Mouse (Mus musculus) heart, adult 8-10 months (tissue): ENCODE measurements at regions not wholly inside any gene's neighbourhood (a gene's known extent, or its start where the extent isn't known, plus 50 kb on each side); places are given as distances from the start of the nearest gene placed in this dataset.

Experiments used
- DNase-seq: peaks from one replicate; pipeline ENCODE4 v3.0.0; 2022; ENCODE audit warnings: low spot score

- no peak for DNase-seq
Observed at GRCm38 (mm10) chr11:109039792-109040518, 104.2 kb downstream of the E030025P04Rik start.

- no peak for DNase-seq
Observed at GRCm38 (mm10) chr11:109039060-109039791, 104.9 kb downstream of the E030025P04Rik start.

DNA sequence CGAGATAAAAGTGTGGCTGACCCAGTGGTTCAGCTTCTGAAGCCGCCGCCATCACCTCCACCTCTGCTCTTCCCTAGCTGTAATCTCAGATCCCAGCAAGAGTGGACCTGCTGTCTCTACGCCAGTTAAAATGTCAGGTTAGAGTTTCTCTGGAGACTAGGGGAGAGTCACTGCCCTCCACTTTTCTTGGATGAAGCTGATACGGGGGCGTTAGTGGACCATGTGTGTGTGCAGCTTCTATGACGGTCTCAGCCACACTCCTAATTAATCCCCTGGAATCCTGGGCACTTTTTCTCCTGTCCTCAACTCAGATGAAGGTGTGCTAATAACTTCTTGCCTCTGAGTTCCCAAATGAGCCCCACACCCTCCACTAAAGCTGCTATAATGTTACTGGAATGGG is 106.0 kb downstream of the E030025P04Rik start:
- DNase-seq: no peak

DNA sequence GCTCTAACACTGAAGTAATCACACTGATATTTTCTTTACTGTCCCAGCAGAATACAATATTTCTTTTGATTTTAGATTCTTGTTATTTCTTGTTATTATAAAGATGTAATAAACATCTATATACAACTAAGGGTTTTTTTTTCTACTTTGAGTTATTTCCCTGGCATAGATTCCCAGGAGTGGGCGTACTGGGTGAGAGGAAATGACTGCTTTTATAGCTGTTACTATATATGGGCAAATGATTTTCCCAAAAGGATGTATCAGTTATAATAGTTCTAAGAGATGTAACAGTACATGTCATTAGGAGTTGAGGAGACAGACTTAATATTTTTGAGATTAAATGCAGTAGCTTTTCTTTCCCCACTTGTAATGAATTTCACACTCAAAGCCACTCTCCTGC is 109.6 kb downstream of the E030025P04Rik start:
- no peak for DNase-seq

- no peak for DNase-seq
Observed at GRCm38 (mm10) chr11:109034072-109034471, 110.1 kb downstream of the E030025P04Rik start.

DNA sequence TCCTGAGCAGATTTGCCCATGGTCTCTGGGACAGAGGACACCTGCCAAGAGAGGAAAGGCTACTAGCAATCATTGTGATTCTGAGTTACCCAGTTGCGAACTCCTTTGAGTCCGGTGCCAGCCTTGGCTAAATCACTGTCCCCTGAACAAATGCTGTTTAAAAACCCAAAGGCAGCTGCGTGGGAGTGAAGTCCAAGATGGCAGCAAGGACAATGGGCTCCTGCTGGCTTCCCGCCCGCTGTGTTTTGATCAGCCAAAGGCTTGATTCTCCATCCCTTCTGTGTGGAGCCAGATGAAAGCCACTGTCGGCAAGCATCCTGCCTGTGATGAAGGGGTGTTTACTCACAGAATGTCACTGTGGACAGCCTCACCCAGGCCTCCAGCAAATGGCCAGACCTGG is 111.4 kb downstream of the E030025P04Rik start:
- no peak for DNase-seq

GRCm38 (mm10) chr11:109030486-109030885 is 110.3 kb downstream of the Axin2 start:
- peak; percentile 21 for DNase-seq

- no peak for DNase-seq
Observed at GRCm38 (mm10) chr11:109029894-109030293, 109.7 kb downstream of the Axin2 start.

GRCm38 (mm10) chr11:109014806-109015205 is 94.7 kb downstream of the Axin2 start:
- peak; percentile 40 for DNase-seq

- DNase-seq: no peak
Observed at GRCm38 (mm10) chr11:109011161-109011560, 91.0 kb downstream of the Axin2 start.

- DNase-seq: no peak
Observed at GRCm38 (mm10) chr11:109008872-109009271, 88.7 kb downstream of the Axin2 start.

GRCm38 (mm10) chr11:109005681-109006080 is 85.5 kb downstream of the Axin2 start:
- no peak for DNase-seq
